Mouse (Mus musculus) CH12.LX (cell line): Measurements from ENCODE around the gene Tbx10. TPM values are rescaled to one million over a fixed set of nuclear protein-coding genes. Genes with fewer than 3 reads are reported as not detected.
"Not testable (repeated sequence)": the region's sequence is repeated elsewhere in the genome, so short reads cannot be mapped to it uniquely, and the experiment has no call there.

ENCODE experiments used
- DNase-seq: peaks from one replicate; pipeline ENCODE4 v3.0.0-alpha.2; 2013; ENCODE audit errors: extremely low read depth
- H3K27ac ChIP-seq: 2 replicates; pipeline ENCODE4 v1.5.1; 2012; ENCODE audit warnings: low read depth, mild to moderate bottlenecking, control low read depth, moderate library complexity; ENCODE audit not compliant: insufficient read depth
- H3K27me3 ChIP-seq: replicated peaks from 2 replicates; pipeline ENCODE3; 2012; ENCODE audit warnings: inconsistent platforms
- H3K36me3 ChIP-seq, 2 experiments: replicated peaks in 1 of 2; 2 replicates each; pipeline versions ENCODE3 to v1.6.1; 2012; ENCODE audit warnings: inconsistent platforms in 1 of 2, low read length in 1 of 2, mild to moderate bottlenecking in 1 of 2, mixed read lengths in 1 of 2, moderate library complexity in 1 of 2; ENCODE audit not compliant: control insufficient read depth in 1 of 2, insufficient read depth in 1 of 2
- H3K4me1 ChIP-seq, 2 experiments: 2 replicates each; pipeline ENCODE4 v1.6.1; 2012; ENCODE audit warnings: inconsistent platforms in 1 of 2, moderate library complexity in 1 of 2; ENCODE audit not compliant: insufficient read depth in 2 of 2, control insufficient read depth in 1 of 2
- H3K4me2 ChIP-seq: 2 replicates; pipeline ENCODE4 v1.6.1; 2012; ENCODE audit warnings: low read depth, mild to moderate bottlenecking, control low read depth; ENCODE audit not compliant: poor library complexity, insufficient read depth, severe bottlenecking
- H3K4me3 ChIP-seq, 3 experiments: fragments of 150-350 bp in 1 of 3; sonication (generic) in 1 of 3; replicated peaks in 1 of 3; 2 replicates each; pipeline versions ENCODE3 to v1.5.1; 2011 to 2012; ENCODE audit warnings: low read depth in 2 of 3, low read length in 2 of 3, mild to moderate bottlenecking in 2 of 3, moderate library complexity in 2 of 3, control low read depth in 1 of 3, improper control_type of control experiment in 1 of 3, inconsistent platforms in 1 of 3, mixed read lengths in 1 of 3; ENCODE audit not compliant: poor library complexity in 1 of 3
- H3K79me2 ChIP-seq: replicated peaks from 2 replicates; pipeline ENCODE4 v1.6.1; 2012; ENCODE audit warnings: mild to moderate bottlenecking, moderate library complexity; ENCODE audit not compliant: control insufficient read depth, poor library complexity, insufficient read depth, severe bottlenecking; ENCODE audit errors: extremely low read depth
- H3K9ac ChIP-seq: 2 replicates; pipeline ENCODE4 v1.6.1; 2012; ENCODE audit warnings: low read depth, mild to moderate bottlenecking, control low read depth, moderate library complexity; ENCODE audit not compliant: insufficient read depth
- H3K9me3 ChIP-seq: replicated peaks from 2 replicates; pipeline ENCODE3; 2012; ENCODE audit warnings: low read length, inconsistent platforms, mixed read lengths
- BHLHE40 ChIP-seq: IDR thresholded peaks from 2 replicates; pipeline ENCODE4 v1.6.1; 2011; ENCODE audit warnings: mild to moderate bottlenecking, low read depth, low read length, improper control_type of control experiment
- CHD1 ChIP-seq: IDR thresholded peaks from 2 replicates; pipeline ENCODE4 v1.6.1; 2012; ENCODE audit warnings: low read depth, low read length, improper control_type of control experiment, inconsistent platforms
- E2F4 ChIP-seq: IDR thresholded peaks from 2 replicates; pipeline ENCODE4 v1.6.1; 2011; ENCODE audit warnings: low read depth, low read length, improper control_type of control experiment; ENCODE audit not compliant: insufficient replicate concordance
- ELF1 ChIP-seq: IDR thresholded peaks from 2 replicates; pipeline ENCODE4 v1.6.1; 2014; ENCODE audit warnings: low read depth, mild to moderate bottlenecking, inconsistent platforms, low read length, improper control_type of control experiment
- ETS1 ChIP-seq: conservative IDR thresholded peaks from 2 replicates; pipeline ENCODE4 v1.6.1; 2012; ENCODE audit warnings: low read depth, mild to moderate bottlenecking, inconsistent platforms, low read length, improper control_type of control experiment, moderate library complexity
- GABPA ChIP-seq: IDR thresholded peaks from 2 replicates; pipeline ENCODE4 v1.6.1; 2012; ENCODE audit warnings: low read depth, low read length, improper control_type of control experiment, inconsistent platforms; ENCODE audit not compliant: insufficient replicate concordance
- IRF4 ChIP-seq: IDR thresholded peaks from 2 replicates; pipeline ENCODE4 v1.6.1; 2014; ENCODE audit warnings: low read depth, mild to moderate bottlenecking, inconsistent platforms, low read length, improper control_type of control experiment
- JUND ChIP-seq: conservative IDR thresholded peaks from 2 replicates; pipeline ENCODE4 v1.6.1; 2011; ENCODE audit warnings: low read depth, low read length, improper control_type of control experiment
- MAX ChIP-seq: IDR thresholded peaks from 2 replicates; pipeline ENCODE4 v1.6.1; 2011; ENCODE audit warnings: low read length, improper control_type of control experiment
- MEF2A ChIP-seq: IDR thresholded peaks from 2 replicates; pipeline ENCODE4 v1.6.1; 2014; ENCODE audit warnings: low read depth, mild to moderate bottlenecking, inconsistent platforms, low read length, improper control_type of control experiment, borderline replicate concordance
- MXI1 ChIP-seq: IDR thresholded peaks from 2 replicates; pipeline ENCODE4 v1.6.1; 2011; ENCODE audit warnings: mild to moderate bottlenecking, low read depth, low read length, improper control_type of control experiment
- MYC ChIP-seq: IDR thresholded peaks from 2 replicates; pipeline ENCODE4 v1.6.1; 2011; ENCODE audit warnings: low read depth, mild to moderate bottlenecking, improper control_type of control experiment, low read length
- NRF1 ChIP-seq: IDR thresholded peaks from 2 replicates; pipeline ENCODE4 v1.6.1; 2014; ENCODE audit warnings: low read depth, mild to moderate bottlenecking, inconsistent platforms, low read length, improper control_type of control experiment, moderate library complexity
- RAD21 ChIP-seq: IDR thresholded peaks from 2 replicates; pipeline ENCODE4 v1.6.1; 2011; ENCODE audit warnings: low read depth, mild to moderate bottlenecking, low read length, improper control_type of control experiment, moderate library complexity
- SIN3A ChIP-seq: IDR thresholded peaks from 2 replicates; pipeline ENCODE4 v1.6.1; 2012; ENCODE audit warnings: low read length, improper control_type of control experiment, inconsistent platforms
- TBP ChIP-seq: conservative IDR thresholded peaks from 2 replicates; pipeline ENCODE4 v1.6.1; 2011; ENCODE audit warnings: low read depth, low read length, improper control_type of control experiment
- TCF12 ChIP-seq: IDR thresholded peaks from 2 replicates; pipeline ENCODE4 v1.6.1; 2014; ENCODE audit warnings: low read depth, mild to moderate bottlenecking, inconsistent platforms, low read length, improper control_type of control experiment
- ZMIZ1 ChIP-seq: IDR thresholded peaks from 2 replicates; pipeline ENCODE4 v1.6.1; 2012; ENCODE audit warnings: low read depth, mild to moderate bottlenecking, inconsistent platforms, low read length, improper control_type of control experiment
- dilution Hi-C: fragments of 300-500 bp; cut with MboI; formaldehyde crosslinking; loops from 2 replicates; pipeline ENCODE4 v1.14.3; 2020; ENCODE audit warnings: low sequenced_read_pairs; ENCODE audit not compliant: extremely low pct_unique_long_range_greater_than_20kb, extremely low pct_ligation_motif_present
- in situ Hi-C: fragments of 300-500 bp; cut with MboI; formaldehyde crosslinking; loops from 3 replicates; pipeline ENCODE4 v1.14.3; 2019; ENCODE audit warnings: low sequenced_read_pairs, low pct_ligation_motif_present, low pct_unique_long_range_greater_than_20kb, mixed read lengths
- polyA plus RNA-seq: library from polyadenylated mRNA; unstranded; fragments of >175 nt; gene quantifications from 2 replicates; pipeline ENCODE4 v1.2.1, GENCODE M21; 2012; ENCODE audit warnings: low read depth; ENCODE audit not compliant: insufficient read length
- total RNA-seq, 2 experiments: library from RNA; depleted of rRNA; stranded (reverse); fragments of 300-350 nt in 1 of 2; fragments of >200 nt in 1 of 2; gene quantifications; 2 replicates each; pipeline ENCODE4 v1.2.3; 2012 to 2014

Gene Tbx10
- total and polyA plus RNA-seq, 3 experiments: not detected

- Histone ChIP-seq H3K27ac (no peak overlapping the region), H3K9me3 (no peaks in the 10 kb centered on the region), H3K9ac (no peak overlapping the region), H3K4me1 (peaks cover 2 to 9% of the 10 kb centered on the region in 2 experiments; a peak in 3 of 4 replicates), H3K27me3 (no peaks in the 10 kb centered on the region), H3K36me3 (no peaks in the 10 kb centered on the region), H3K4me2 (no peak overlapping the region), H3K79me2 (no peaks in the 10 kb centered on the region), H3K4me3 (no peak overlapping the region)
- no peak for DNase-seq
- dilution Hi-C loops (no loop called here), in situ Hi-C loops (no loop called here)
- TF ChIP-seq IRF4: no peak
- TF ChIP-seq E2F4: no peak
- TF ChIP-seq JUND: no peak
- no peak for TF ChIP-seq ELF1
- no peak for TF ChIP-seq GABPA
- no peak for TF ChIP-seq MEF2A
- TF ChIP-seq ZMIZ1: no peak
- no peak for TF ChIP-seq RAD21
- TF ChIP-seq, all 38 proteins: peak for 0
These were observed 36.7 kb upstream of the Tbx10 start for GRCm38 (mm10) chr19:3955804-3956203.

GRCm38 (mm10) chr19:3957296-3958036 lies 35.1 kb upstream of the Tbx10 start:
- H3K9me3 ChIP-seq, H3K27ac ChIP-seq, DNase-seq, H3K79me2 ChIP-seq, dilution Hi-C loops, H3K9ac ChIP-seq, H3K4me2 ChIP-seq, H3K27me3 ChIP-seq, H3K4me3 ChIP-seq, H3K4me1 ChIP-seq, in situ Hi-C loops, H3K36me3 ChIP-seq: not testable (repeated sequence)

GRCm38 (mm10) chr19:3958470-3958869 lies 34.1 kb upstream of the Tbx10 start, which contains the start of gene Aldh3b3:
Gene Aldh3b3, plus strand, starts transcription at chr19:3958645.
- Histone ChIP-seq H3K36me3 (no peaks in the 10 kb centered on the region), H3K4me3 (no peak within 1 kb of the TSS), H3K79me2 (no peaks in the 10 kb centered on the region), H3K9ac (no peak within 1 kb of the TSS), H3K27me3 (no peaks in the 10 kb centered on the region), H3K4me1 (peaks cover 2 to 9% of the 10 kb centered on the region in 2 experiments; a peak in 2 of 4 replicates), H3K27ac (no peak within 1 kb of the TSS), H3K4me2 (no peak within 1 kb of the TSS), H3K9me3 (no peaks in the 10 kb centered on the region)
- dilution Hi-C loops (no loop called here), in situ Hi-C loops (no loop called here)
- DNase-seq: no peak
- TF ChIP-seq MYC (no peak), ELF1 (no peak), GABPA (no peak), NRF1 (no peak), TBP (no peak), CHD1 (no peak), BHLHE40 (no peak), MXI1 (no peak), MAX (no peak), ETS1 (no peak), SIN3A (no peak), TCF12 (no peak)
